Mouse (Mus musculus) kidney, postnatal 14 days (tissue): ENCODE measurements around the gene Tcap.

Experiments
- DNase-seq: peaks from one replicate; pipeline ENCODE4 v3.0.0; 2022; ENCODE audit warnings: mixed read lengths

The Tcap gene

DNA sequence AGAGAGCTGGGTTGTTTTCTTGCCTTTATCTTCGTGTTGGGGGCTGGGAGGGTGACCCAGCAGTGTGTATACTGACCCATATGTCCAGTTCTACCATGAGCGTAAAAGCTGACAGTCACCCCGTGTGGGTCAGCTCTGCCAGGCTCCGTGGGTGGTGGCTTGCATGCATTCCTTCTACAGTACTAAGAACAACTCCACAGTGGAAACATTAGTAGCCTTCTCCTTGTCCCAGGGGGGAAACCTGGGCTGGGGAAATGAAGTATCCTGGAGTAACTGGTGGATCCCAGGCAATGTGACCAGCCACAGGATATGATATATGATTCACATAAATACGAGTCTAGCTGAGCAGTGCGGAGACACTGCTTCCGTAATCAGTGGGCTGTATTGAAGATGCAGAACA is 30.1 kb downstream of the Tcap start:
- DNase-seq: no peak

DNA sequence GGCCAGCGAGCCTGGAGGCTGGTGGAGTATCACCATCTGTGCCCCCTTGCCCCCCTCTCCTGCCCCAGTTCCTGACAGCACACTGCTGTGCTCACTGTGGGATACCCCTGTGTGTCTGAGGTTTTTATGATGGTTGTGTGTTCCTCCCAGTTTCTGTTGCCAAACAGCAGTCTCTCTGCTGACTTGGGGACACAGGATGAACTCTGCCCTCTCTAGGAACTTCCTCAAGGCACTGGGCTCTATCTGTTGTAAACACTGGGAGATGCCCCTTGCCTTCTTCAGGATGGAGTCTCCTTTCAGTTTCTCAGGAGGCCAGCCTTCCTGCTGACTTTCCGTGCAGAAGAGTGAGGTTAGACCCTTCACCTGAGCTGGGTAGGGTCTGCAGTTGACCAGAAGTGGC is 30.6 kb downstream of the Tcap start:
- no peak for DNase-seq

DNA sequence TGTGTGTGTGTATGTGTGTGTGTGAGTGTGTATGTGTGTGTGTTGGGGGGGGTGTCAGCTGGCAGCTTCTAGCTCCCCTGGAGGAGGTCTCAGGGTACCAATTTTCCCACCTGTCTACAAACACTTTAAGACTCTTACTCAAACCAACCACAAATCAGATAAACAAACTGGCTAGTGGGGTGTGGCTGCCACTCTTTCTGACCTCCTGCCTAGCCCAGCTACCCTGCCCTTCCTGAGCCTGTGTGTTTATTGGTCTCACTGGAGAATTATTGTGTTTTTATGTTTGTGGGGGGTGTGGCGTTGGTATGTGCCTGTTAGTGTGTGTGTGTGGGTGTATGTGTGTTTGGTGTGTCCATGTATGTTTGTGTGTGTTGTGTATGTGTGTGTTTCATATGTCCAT is 33.5 kb downstream of the Tcap start:
- no peak for DNase-seq

DNA sequence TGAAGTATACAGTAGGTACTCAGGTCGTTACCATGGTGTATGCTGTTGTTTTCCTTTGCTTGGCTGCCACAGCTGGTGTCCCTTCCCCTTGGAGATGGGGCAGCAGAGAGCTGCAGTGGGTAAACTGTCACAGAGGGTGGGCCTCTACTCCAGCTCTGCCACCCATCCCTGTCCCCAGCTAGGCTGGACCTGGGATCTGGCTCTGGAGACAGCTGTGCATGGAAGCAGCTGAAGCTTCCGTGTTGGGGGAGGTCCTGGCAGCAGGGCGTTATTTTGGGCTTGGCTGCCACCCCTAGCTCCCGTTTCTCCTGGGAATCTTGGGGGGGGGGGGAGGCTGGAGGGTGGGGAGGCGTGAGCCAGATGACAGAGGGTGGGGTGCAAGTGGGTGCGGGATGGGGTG is 34.7 kb downstream of the Tcap start:
- no peak for DNase-seq

DNA sequence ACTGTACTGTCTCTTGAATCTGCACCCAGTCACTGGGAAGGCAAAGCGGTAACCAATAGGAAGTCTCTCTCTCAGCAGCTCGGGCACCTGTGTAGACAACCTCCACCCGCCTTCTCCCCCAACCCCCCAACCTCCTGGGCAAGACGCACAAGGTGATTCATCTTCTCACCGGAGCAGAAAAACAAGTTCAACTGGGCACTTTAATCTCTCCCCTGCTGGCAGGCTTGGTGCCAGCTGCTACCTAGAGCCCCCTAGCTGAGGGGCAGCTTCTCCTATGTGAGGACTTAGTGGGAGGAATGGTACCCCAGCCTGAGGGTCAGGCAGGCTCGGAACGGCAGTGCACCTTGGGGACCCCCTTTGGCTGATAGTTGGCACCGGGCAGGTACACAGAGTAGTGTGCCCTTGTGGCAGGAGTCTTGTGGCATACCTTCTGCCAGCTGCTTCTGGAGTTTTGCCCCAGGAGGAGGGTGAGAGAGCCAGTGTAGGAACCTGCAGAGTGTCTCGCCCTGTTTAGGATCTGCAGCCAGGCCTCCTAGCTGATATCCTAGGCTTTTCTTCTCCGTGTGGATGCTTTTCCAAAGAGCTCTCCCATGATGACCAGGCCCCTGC is 35.4 kb downstream of the Tcap start:
- DNase-seq: peak; percentile 74

DNA sequence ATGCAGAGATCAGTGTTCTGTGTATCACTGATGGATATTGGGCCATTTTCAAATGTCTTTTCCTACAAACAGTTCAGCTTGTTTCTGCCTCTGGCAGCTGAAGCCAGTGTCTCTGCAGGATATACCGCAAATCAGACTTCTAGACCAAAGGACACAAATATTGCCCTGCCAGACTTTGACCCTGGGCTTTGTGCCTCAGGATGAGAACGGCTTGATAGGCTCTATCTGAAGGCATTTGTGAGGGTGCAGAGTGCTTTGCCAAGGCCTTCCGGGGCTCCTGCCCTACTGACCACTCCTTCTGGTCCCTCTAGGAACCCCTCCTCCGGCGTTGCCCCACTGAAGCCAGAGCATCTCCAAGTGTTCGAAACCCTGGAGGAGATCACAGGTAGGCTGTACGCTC is 43.0 kb downstream of the Tcap start:
- peak; percentile 58 for DNase-seq

DNA sequence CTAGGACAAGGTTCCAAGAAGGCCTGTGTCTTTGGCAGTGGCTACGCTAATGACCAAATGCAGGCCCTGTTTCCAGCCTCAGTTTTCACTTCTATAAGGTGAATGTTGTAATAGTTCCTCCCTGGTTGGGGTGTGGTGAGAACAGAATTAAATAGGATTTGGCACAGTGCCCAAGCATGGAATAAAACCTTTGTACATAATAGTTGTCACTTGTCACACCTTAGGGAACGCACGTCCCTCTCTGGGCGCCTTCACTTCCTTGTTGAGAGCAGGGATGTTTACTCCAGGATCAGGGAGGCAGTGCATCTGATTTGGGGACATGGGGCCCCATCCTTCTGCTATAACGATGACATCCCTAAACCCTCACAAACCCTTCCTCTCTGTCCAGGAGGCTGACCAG is 44.8 kb downstream of the Tcap start:
- DNase-seq: no peak

DNA sequence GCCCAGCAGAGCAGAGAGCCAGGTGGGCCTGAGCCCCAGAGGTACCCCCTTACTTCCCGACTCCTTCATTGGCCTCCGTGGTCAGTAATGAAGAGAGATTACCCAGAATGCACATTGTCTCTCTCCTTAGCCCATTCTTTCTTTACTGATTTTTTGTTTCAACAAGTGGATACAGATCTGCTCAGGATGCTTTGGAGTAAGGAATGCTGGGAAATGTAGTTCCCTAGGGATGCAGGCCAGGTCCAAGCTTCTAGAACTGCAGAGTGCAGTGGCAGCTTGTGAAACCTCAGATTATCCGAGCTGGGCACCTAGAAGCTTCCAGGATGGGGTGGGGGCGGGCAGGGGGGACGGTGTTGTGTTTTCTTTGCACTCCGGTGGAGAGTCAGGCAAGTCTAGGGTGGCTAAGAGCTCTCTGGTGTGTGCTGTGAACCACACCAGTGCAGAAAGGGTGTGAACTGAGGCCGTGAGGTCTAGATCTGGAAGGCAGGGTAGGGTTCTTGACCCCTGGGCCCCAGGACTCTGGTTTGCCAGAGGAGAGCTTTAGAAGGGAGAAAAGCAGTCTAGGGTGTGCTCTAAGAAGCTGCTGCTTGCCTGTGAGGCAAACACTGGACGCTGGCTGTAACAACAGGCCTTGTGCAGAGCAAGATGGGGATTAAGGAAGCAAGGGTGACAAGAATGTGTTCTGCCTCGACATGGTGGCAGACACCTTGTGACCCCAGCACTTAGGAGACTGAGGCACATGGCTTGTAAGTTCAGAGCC is 48.3 kb downstream of the Tcap start:
- no peak for DNase-seq
